Mouse (Mus musculus): ENCODE data around the gene Arid3a. TPM values are rescaled to one million over a fixed set of nuclear protein-coding genes. Genes with fewer than 3 reads are reported as not detected.

The Arid3a gene
- total and polyA plus RNA-seq, 3 experiments, result 48.4 to 114 (median 94.4) TPM

GRCm38 (mm10) chr10:80002829-80003228 is 76.0 kb downstream of the Arid3a start:
- no peak for DNase-seq (ENCODE audit: extremely low read depth)
- TF ChIP-seq IRF4 (IDR thresholded peaks at IDR 0.05; ENCODE audit: low read depth, low read length), result no peak
- TF ChIP-seq MEF2A (IDR thresholded peaks at IDR 0.05; ENCODE audit: borderline replicate concordance, low read depth, low read length), result no peak
- no peak for TF ChIP-seq ZKSCAN1 (IDR thresholded peaks at IDR 0.05; ENCODE audit: borderline replicate concordance, low read depth, low read length)
- TF ChIP-seq JUND (conservative IDR thresholded peaks at IDR 0.05; ENCODE audit: low read depth, low read length), result no peak
- TF ChIP-seq CHD2 (IDR thresholded peaks at IDR 0.05; ENCODE audit: low read length), result no peak
- TF ChIP-seq MAX (IDR thresholded peaks at IDR 0.05; ENCODE audit: low read length), result no peak
- no peak for TF ChIP-seq USF2 (conservative IDR thresholded peaks at IDR 0.05; ENCODE audit: low read depth, low read length)
- no peak for TF ChIP-seq SMC3 (IDR thresholded peaks at IDR 0.05; ENCODE audit: low read depth, low read length)
- no peak for TF ChIP-seq POLR2AphosphoS2 (IDR thresholded peaks at IDR 0.05; ENCODE audit: low read depth, low read length)
- TF ChIP-seq ZMIZ1 (IDR thresholded peaks at IDR 0.05; ENCODE audit: low read depth, low read length), result no peak
- TF ChIP-seq UBTF (IDR thresholded peaks at IDR 0.05; ENCODE audit: low read depth, low read length), result no peak
- no peak for TF ChIP-seq KAT2A (IDR thresholded peaks at IDR 0.05; ENCODE audit: insufficient replicate concordance, low read length)
- TF ChIP-seq ZNF384 (IDR thresholded peaks at IDR 0.05; ENCODE audit: low read depth, low read length), result no peak
- no peak for TF ChIP-seq USF1 (IDR thresholded peaks at IDR 0.05; ENCODE audit: low read depth, low read length)
- TF ChIP-seq NELFE (IDR thresholded peaks at IDR 0.05; ENCODE audit: low read depth, low read length), result no peak
- H3K9ac ChIP-seq (ENCODE audit: insufficient read depth, low read depth), result no peak overlapping the region
- H3K36me3 ChIP-seq (replicated peaks in 1 of 2; ENCODE audit: control insufficient read depth in 1 of 2, insufficient read depth in 1 of 2, low read length in 1 of 2), result peaks cover 6 to 86% of the 10 kb centered on the region in 2 experiments
- no peak overlapping the region for H3K27ac ChIP-seq (ENCODE audit: insufficient read depth, low read depth)
- in situ Hi-C loops (cut with MboI; ENCODE audit: low pct_ligation_motif_present, low pct_unique_long_range_greater_than_20kb, low sequenced_read_pairs) (no loop called here), dilution Hi-C loops (cut with MboI; ENCODE audit: extremely low pct_ligation_motif_present, extremely low pct_unique_long_range_greater_than_20kb, low sequenced_read_pairs) (no loop called here)
- H3K79me2 ChIP-seq (replicated peaks; ENCODE audit: control insufficient read depth, extremely low read depth, insufficient read depth, poor library complexity, severe bottlenecking), result no peaks in the 10 kb centered on the region
- H3K27me3 ChIP-seq (replicated peaks), result no peaks in the 10 kb centered on the region
- H3K9me3 ChIP-seq (replicated peaks; ENCODE audit: low read length), result no peaks in the 10 kb centered on the region
- no peak overlapping the region for H3K4me2 ChIP-seq (ENCODE audit: insufficient read depth, low read depth, poor library complexity, severe bottlenecking)
- H3K4me1 ChIP-seq (ENCODE audit: control insufficient read depth in 1 of 2, insufficient read depth in 2 of 2), result 0 out of 4 replicates have a peak, but pooled peaks cover 0 to 3% of the 10 kb centered on the region in 2 experiments
- no peak overlapping the region for H3K4me3 ChIP-seq (replicated peaks in 1 of 3; ENCODE audit: low read depth in 2 of 3, low read length in 2 of 3, poor library complexity in 1 of 3)

DNA sequence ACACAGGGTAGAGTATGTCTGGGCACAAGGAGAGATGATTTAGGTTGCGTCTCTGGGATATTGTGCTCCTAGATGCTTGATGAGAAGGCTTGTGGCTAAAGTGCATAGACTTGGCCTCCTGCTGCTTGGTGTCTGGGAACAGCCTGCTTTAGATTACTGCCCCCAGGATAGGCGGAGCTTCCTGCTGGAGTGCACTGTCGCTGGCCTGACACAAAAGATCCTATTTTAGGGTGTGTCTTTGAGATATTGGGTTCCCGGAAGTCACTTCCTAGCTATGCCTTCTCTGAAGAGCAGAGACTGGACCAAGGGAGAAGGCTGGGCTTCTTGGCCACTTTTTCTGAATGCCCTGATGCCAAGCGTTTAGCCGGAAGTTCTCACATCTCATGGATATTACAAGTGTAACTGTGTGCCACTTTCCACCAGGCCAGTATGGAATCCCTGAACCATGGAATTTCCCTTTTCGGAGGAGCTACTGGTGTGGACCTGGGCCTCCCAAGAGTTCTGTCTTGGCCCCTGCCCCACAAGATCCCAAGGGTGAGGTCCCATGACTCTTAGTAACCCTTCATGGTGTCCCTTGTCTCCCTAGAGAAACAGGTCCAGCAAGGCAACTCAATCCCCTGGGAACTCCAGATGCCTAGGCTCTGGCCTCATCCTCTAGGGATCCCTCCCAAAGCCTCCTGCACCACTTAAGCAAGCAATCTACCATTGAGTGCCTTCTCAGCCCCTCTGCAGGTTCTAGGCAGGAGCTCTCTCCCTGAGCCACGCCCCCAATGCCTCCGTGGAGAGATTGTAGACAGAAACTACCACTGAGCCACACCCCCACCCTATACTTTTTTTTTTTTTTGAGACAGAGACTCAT is 76.8 kb downstream of the Arid3a start:
- H3K79me2 ChIP-seq (replicated peaks; ENCODE audit: control insufficient read depth, extremely low read depth, insufficient read depth, poor library complexity, severe bottlenecking), result no peaks in the 10 kb centered on the region
- H3K4me1 ChIP-seq (ENCODE audit: control insufficient read depth in 1 of 2, insufficient read depth in 2 of 2), result 0 out of 4 replicates have a peak, but pooled peaks cover 0 to 3% of the 10 kb centered on the region in 2 experiments
- dilution Hi-C loops (cut with MboI; ENCODE audit: extremely low pct_ligation_motif_present, extremely low pct_unique_long_range_greater_than_20kb, low sequenced_read_pairs) (no loop called here), in situ Hi-C loops (cut with MboI; ENCODE audit: low pct_ligation_motif_present, low pct_unique_long_range_greater_than_20kb, low sequenced_read_pairs) (no loop called here)
- no peak for DNase-seq (ENCODE audit: extremely low read depth)
- H3K9ac ChIP-seq (ENCODE audit: insufficient read depth, low read depth), result no peak overlapping the region
- no peaks in the 10 kb centered on the region for H3K27me3 ChIP-seq (replicated peaks)
- H3K4me2 ChIP-seq (ENCODE audit: insufficient read depth, low read depth, poor library complexity, severe bottlenecking), result no peak overlapping the region
- peaks cover 13 to 86% of the 10 kb centered on the region in 2 experiments for H3K36me3 ChIP-seq (replicated peaks in 1 of 2; ENCODE audit: control insufficient read depth in 1 of 2, insufficient read depth in 1 of 2, low read length in 1 of 2)
- TF ChIP-seq CTCF (conservative IDR thresholded peaks at IDR 0.05 in 1 of 2, IDR thresholded peaks at IDR 0.05 in 1 of 2; ENCODE audit: low read depth in 2 of 2, low read length in 2 of 2), result no peak
- no peak for TF ChIP-seq HCFC1 (IDR thresholded peaks at IDR 0.05; ENCODE audit: low read depth, low read length)
- no peak for TF ChIP-seq GABPA (IDR thresholded peaks at IDR 0.05; ENCODE audit: insufficient replicate concordance, low read depth, low read length)
- no peak for TF ChIP-seq E2F4 (IDR thresholded peaks at IDR 0.05; ENCODE audit: insufficient replicate concordance, low read depth, low read length)
- TF ChIP-seq SIN3A (IDR thresholded peaks at IDR 0.05; ENCODE audit: low read length), result no peak
- no peak for TF ChIP-seq PAX5 (IDR thresholded peaks at IDR 0.05; ENCODE audit: low read length)
- TF ChIP-seq USF1 (IDR thresholded peaks at IDR 0.05; ENCODE audit: low read depth, low read length), result no peak
- TF ChIP-seq RAD21 (IDR thresholded peaks at IDR 0.05; ENCODE audit: low read depth, low read length), result no peak
- TF ChIP-seq ETS1 (conservative IDR thresholded peaks at IDR 0.05; ENCODE audit: low read depth, low read length), result no peak
- TF ChIP-seq BHLHE40 (IDR thresholded peaks at IDR 0.05; ENCODE audit: low read depth, low read length), result no peak
- TF ChIP-seq ELF1 (IDR thresholded peaks at IDR 0.05; ENCODE audit: low read depth, low read length), result no peak
- no peak for TF ChIP-seq ZMIZ1 (IDR thresholded peaks at IDR 0.05; ENCODE audit: low read depth, low read length)
- H3K4me3 ChIP-seq (replicated peaks in 1 of 3; ENCODE audit: low read depth in 2 of 3, low read length in 2 of 3, poor library complexity in 1 of 3), result no peak overlapping the region
- no peak overlapping the region for H3K27ac ChIP-seq (ENCODE audit: insufficient read depth, low read depth)
- no peaks in the 10 kb centered on the region for H3K9me3 ChIP-seq (replicated peaks; ENCODE audit: low read length)
